In the genomic region with DNA sequence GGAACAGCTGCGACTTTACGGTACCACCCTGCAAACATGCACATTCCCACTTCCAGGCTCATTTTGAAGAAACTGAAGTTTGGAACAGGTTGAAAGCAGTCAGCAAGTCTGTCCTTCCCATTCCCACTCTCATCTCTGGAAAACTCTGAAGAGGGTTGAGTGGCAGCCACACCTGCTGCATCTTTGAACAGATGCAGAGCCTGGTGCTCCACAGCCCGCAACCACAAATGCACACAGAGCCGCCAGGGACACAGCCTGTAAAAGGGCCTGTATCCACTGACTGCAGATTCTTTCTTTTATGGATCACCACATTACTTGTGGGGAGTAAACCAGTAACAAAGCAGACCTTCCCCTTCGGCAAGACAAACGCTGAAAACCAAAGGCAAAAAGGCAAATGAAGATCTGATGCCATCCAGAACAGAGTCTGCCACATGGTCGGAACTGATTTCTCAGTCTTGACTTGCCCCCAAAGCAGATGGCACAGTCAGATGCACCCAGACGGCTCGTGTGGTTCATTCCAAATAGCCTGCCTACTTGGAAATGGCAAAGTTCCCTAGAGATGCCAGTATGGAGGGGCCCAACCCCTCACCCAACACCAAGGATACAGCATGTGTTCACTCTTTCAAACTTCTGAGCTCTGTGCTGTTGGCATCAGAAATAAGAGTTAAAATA, we compare ENCODE assay signal across 14 mouse cellular contexts.
DNase-seq lines count a peak whose midpoint lies in the region; ATAC-seq and TF ChIP-seq lines count a peak whose summit lies in the region.
"Had no signal": no experiment of that assay in that cellular context is flagged by ENCODE, and none has a peak within 500 bp of the region (broad histone marks: within the 10 kb centered on the region; RNA-seq: fewer than 3 reads in every experiment).

No protein-coding gene starts in this region.

- H3K4me3 ChIP-seq in forebrain, embryonic 16.5 days (replicated peaks; ENCODE audit: low read length) = no peak overlapping the region
- H3K4me3 ChIP-seq: midbrain, embryonic 10.5 days had no signal

- DNase-seq in gastrocnemius, postnatal 14 days = peak; percentile 15
- no peak for DNase-seq in gastrocnemius, postnatal 25 days
- peak; percentile 78 for DNase-seq in brain, embryonic 14.5 days (ENCODE audit: low read depth)
- DNase-seq in layer of hippocampus, postnatal 36 days = peak; percentile 74 to 76
- DNase-seq in urinary bladder, adult 2 months (ENCODE audit: low spot score) = no peak
- DNase-seq: adrenal gland, adult 2 months; kidney, adult 9 months; lung, postnatal 10 days; thymus, postnatal 36 days had no signal

- 67% methylated on average over 9 of the region's 9 CpGs for WGBS in forebrain, embryonic 16.5 days

- no peak for TF ChIP-seq POLR2A in brain, embryonic 14.5 days (IDR thresholded peaks at IDR 0.05; ENCODE audit: borderline replicate concordance, extremely low read depth, insufficient read depth, insufficient read length, poor library complexity, severe bottlenecking)

- H3K4me2 ChIP-seq in forebrain, embryonic 16.5 days (ENCODE audit: low read length) = no peak overlapping the region
- H3K4me2 ChIP-seq: liver, embryonic 11.5 days had no signal

- intact Hi-C loops in gastrocnemius, postnatal 14 days (cut with DNase I; ENCODE audit: low total_unique reads) = no loop called here

- ATAC-seq in forebrain, embryonic 16.5 days = peak; percentile 92
- no peak for ATAC-seq in CD4-positive, CD25-positive, alpha-beta regulatory T cell, adult 4 months
- ATAC-seq: Patski had no signal

- TF ChIP-seq CTCF in brain, embryonic 14.5 days (IDR thresholded peaks at IDR 0.05; ENCODE audit: borderline replicate concordance, extremely low read depth, insufficient read depth, insufficient read length) = no peak

- H3K27ac ChIP-seq in forebrain, embryonic 16.5 days (ENCODE audit: low read length) = peak overlapping the region; percentile 76
- H3K27ac ChIP-seq: midbrain, embryonic 10.5 days had no signal

- no peaks in the 10 kb centered on the region for H3K36me3 ChIP-seq in forebrain, embryonic 16.5 days (ENCODE audit: control insufficient read depth, insufficient read depth)
- H3K36me3 ChIP-seq: midbrain, embryonic 10.5 days had no signal

- no peak overlapping the region for H3K9ac ChIP-seq in forebrain, embryonic 16.5 days (replicated peaks; ENCODE audit: low read depth, low read length)

- H3K27me3 ChIP-seq in forebrain, embryonic 16.5 days (replicated peaks; ENCODE audit: control insufficient read depth, insufficient read depth, low read length) = no peaks in the 10 kb centered on the region
- H3K27me3 ChIP-seq: Patski had no signal

- no peaks in the 10 kb centered on the region; the same call in 1 of the 2 replicates for H3K4me1 ChIP-seq in forebrain, embryonic 16.5 days (replicated peaks; ENCODE audit: control insufficient read depth, insufficient read depth, low read length)
- H3K4me1 ChIP-seq: midbrain, embryonic 10.5 days had no signal

- no peaks in the 10 kb centered on the region for H3K9me3 ChIP-seq in forebrain, embryonic 16.5 days (ENCODE audit: control insufficient read depth, low read length)
- H3K9me3 ChIP-seq: midbrain, embryonic 10.5 days had no signal

Comparison
In these comparisons a context has a peak if more than half of its experiments do, and no peak if none do; other contexts are left out.
1. DNase-seq: peak in gastrocnemius, postnatal 14 days (single experiment), brain, embryonic 14.5 days (single experiment) and layer of hippocampus, postnatal 36 days (2 of 2); none in gastrocnemius, postnatal 25 days (single experiment) and urinary bladder, adult 2 months (single experiment).